Comparison of ENCODE assay signal across 8 mouse cellular contexts in genomic region chr11:50131801-50132201, GRCm38 (mm10). TPM values are rescaled to one million over a fixed set of nuclear protein-coding genes. Genes with fewer than 3 reads are reported as not detected.
DNase-seq lines count a peak whose midpoint lies in the region; ATAC-seq and TF ChIP-seq lines count a peak whose summit lies in the region.

No protein-coding gene starts in this region.

- peaks cover 26% of the 10 kb centered on the region for H3K4me1 ChIP-seq in heart, embryonic 15.5 days (replicated peaks)
- peaks cover 0 to 8% of the 10 kb centered on the region in 2 experiments; a peak in 1 of 4 replicates for H3K4me1 ChIP-seq in ES-E14 (ENCODE audit: control insufficient read depth in 2 of 2, insufficient read depth in 2 of 2, low read length in 2 of 2, poor library complexity in 1 of 2)
- 0 out of 2 replicates have a peak, but pooled peaks cover 4% of the 10 kb centered on the region for H3K4me1 ChIP-seq in embryonic fibroblast, embryonic 13.5 days (ENCODE audit: control insufficient read depth, insufficient read depth, low read length)
- no peaks in the 10 kb centered on the region for H3K4me1 ChIP-seq in limb, embryonic 11.5 days (ENCODE audit: control insufficient read depth, insufficient read depth, low read length)
- H3K4me1 ChIP-seq in neural tube, embryonic 15.5 days: peaks cover 27% of the 10 kb centered on the region

- TF ChIP-seq POLR2A in embryonic fibroblast, embryonic 13.5 days (IDR thresholded peaks at IDR 0.05; ENCODE audit: low read depth, low read length): no peak

- no peaks in the 10 kb centered on the region for H3K9me3 ChIP-seq in heart, embryonic 15.5 days (replicated peaks)
- no peaks in the 10 kb centered on the region for H3K9me3 ChIP-seq in ES-E14 (ENCODE audit: control insufficient read depth, insufficient read depth, low read depth, low read length)
- no peaks in the 10 kb centered on the region for H3K9me3 ChIP-seq in limb, embryonic 11.5 days (ENCODE audit: control insufficient read depth, low read length)
- H3K9me3 ChIP-seq in neural tube, embryonic 15.5 days (replicated peaks): no peaks in the 10 kb centered on the region

- in situ Hi-C loops in ES-E14 (cut with MboI; ENCODE audit: low sequenced_read_pairs in 2 of 2, unreplicated experiment in 2 of 2): loop anchor here in 1 of 2 experiments (5.0 kb wide), 1 partner anchor 144 kb away; no protein-coding TSS in a partner anchor

- DNase-seq in heart, postnatal 14 days: no peak
- DNase-seq in ES-E14 (ENCODE audit: low read depth, low spot score): peak; percentile 1
- no peak for DNase-seq in limb, embryonic 11.5 days (ENCODE audit: low spot score)
- no peak for DNase-seq in right cerebral cortex, adult 18-20 months
- no peak for DNase-seq in ovary, postnatal 10 days (ENCODE audit: low spot score)

- H3K9ac ChIP-seq in heart, embryonic 15.5 days: peak overlapping the region; percentile 99
- peak overlapping the region; percentile 90 for H3K9ac ChIP-seq in ES-E14 (ENCODE audit: insufficient read depth, low read depth, low read length, poor library complexity, severe bottlenecking)
- peak overlapping the region; percentile 98 for H3K9ac ChIP-seq in limb, embryonic 11.5 days (ENCODE audit: low read length)
- H3K9ac ChIP-seq in neural tube, embryonic 15.5 days (replicated peaks): peak overlapping the region; percentile 99

- intact Hi-C loops in heart, postnatal 14 days (cut with DNase I): loop anchor here (2.0 kb wide), 1 partner anchor 107 kb away; the partner anchor contains the start of gene Rnf130

- 12% methylated on average over 10 of the region's 10 CpGs for WGBS in heart, embryonic 15.5 days
- WGBS in limb, embryonic 11.5 days: 36% methylated on average over 10 of the region's 10 CpGs
- WGBS in neural tube, embryonic 15.5 days: 12% methylated on average over 10 of the region's 10 CpGs

- no peaks in the 10 kb centered on the region for H3K27me3 ChIP-seq in heart, embryonic 15.5 days
- H3K27me3 ChIP-seq in limb, embryonic 11.5 days (ENCODE audit: control insufficient read depth, insufficient read depth, low read length): no peaks in the 10 kb centered on the region
- no peaks in the 10 kb centered on the region for H3K27me3 ChIP-seq in neural tube, embryonic 15.5 days (replicated peaks)

- TF ChIP-seq CTCF in embryonic fibroblast, embryonic 13.5 days (IDR thresholded peaks at IDR 0.05; ENCODE audit: borderline replicate concordance, insufficient read depth, low read length): no peak

- H3K4me3 ChIP-seq in heart, embryonic 15.5 days: peak overlapping the region; percentile 91
- H3K4me3 ChIP-seq in ES-E14 (ENCODE audit: insufficient read depth in 1 of 2, low read depth in 1 of 2, low read length in 2 of 2, poor library complexity in 1 of 2, severe bottlenecking in 1 of 2): peak overlapping the region; percentile 74 to 84
- peak overlapping the region; percentile 76 for H3K4me3 ChIP-seq in embryonic fibroblast, embryonic 13.5 days (ENCODE audit: insufficient read depth, low read length)
- peak overlapping the region; percentile 74 for H3K4me3 ChIP-seq in limb, embryonic 11.5 days (ENCODE audit: low read depth, low read length)
- peak overlapping the region; percentile 90 for H3K4me3 ChIP-seq in neural tube, embryonic 15.5 days (replicated peaks)

- no peak for ATAC-seq in heart, embryonic 15.5 days (replicated peaks; ENCODE audit: insufficient number of reproducible peaks, insufficient read depth, low FRiP score, low read depth)
- ATAC-seq in limb, embryonic 11.5 days (ENCODE audit: insufficient number of reproducible peaks, low FRiP score, low TSS enrichment, low read depth): no peak
- peak; percentile 9 for ATAC-seq in neural tube, embryonic 15.5 days (ENCODE audit: low FRiP score)

- peak overlapping the region; percentile 95 for H3K4me2 ChIP-seq in heart, embryonic 15.5 days
- H3K4me2 ChIP-seq in limb, embryonic 11.5 days (ENCODE audit: low read depth, severe bottlenecking): peak overlapping the region; percentile 86
- peak overlapping the region; percentile 86 for H3K4me2 ChIP-seq in neural tube, embryonic 15.5 days

- H3K36me3 ChIP-seq in heart, embryonic 15.5 days: peaks cover 9% of the 10 kb centered on the region
- H3K36me3 ChIP-seq in ES-E14 (ENCODE audit: control insufficient read depth, insufficient read depth, low read length, poor library complexity, severe bottlenecking): peaks cover 2% of the 10 kb centered on the region; the same call in 1 of the 2 replicates
- peaks cover 4% of the 10 kb centered on the region for H3K36me3 ChIP-seq in limb, embryonic 11.5 days (ENCODE audit: control insufficient read depth, insufficient read depth, low read length)
- peaks cover 13% of the 10 kb centered on the region for H3K36me3 ChIP-seq in neural tube, embryonic 15.5 days

- H3K27ac ChIP-seq in heart, embryonic 15.5 days: peak overlapping the region; percentile 95
- H3K27ac ChIP-seq in ES-E14 (ENCODE audit: insufficient read depth, low read depth, low read length, poor library complexity, severe bottlenecking): no peak overlapping the region
- no peak overlapping the region for H3K27ac ChIP-seq in embryonic fibroblast, embryonic 13.5 days (ENCODE audit: insufficient read depth, low read length)
- no peak overlapping the region for H3K27ac ChIP-seq in limb, embryonic 11.5 days (replicated peaks; ENCODE audit: low read depth, low read length)
- H3K27ac ChIP-seq in neural tube, embryonic 15.5 days (replicated peaks): peak overlapping the region; percentile 91

TF ChIP-seq in ES-E14, 5 proteins besides CTCF, POLR2A, EP300 and RAD21:
- TF ChIP-seq HCFC1 (IDR thresholded peaks at IDR 0.05; ENCODE audit: borderline replicate concordance, insufficient read depth, low read length) (no peak), MAFK (IDR thresholded peaks at IDR 0.05; ENCODE audit: insufficient read depth, low read depth, low read length) (no peak), CHD2 (IDR thresholded peaks at IDR 0.05; ENCODE audit: low read depth, low read length) (no peak), ZNF384 (IDR thresholded peaks at IDR 0.05; ENCODE audit: low read depth, low read length) (no peak), ZC3H11A (IDR thresholded peaks at IDR 0.05; ENCODE audit: borderline replicate concordance, low read depth, low read length) (no peak)

RNA-seq across cellular contexts. Expression of gene Tbc1d9b, which starts 0.6 kb away (rescaled TPM):
- polyA plus RNA-seq in heart, embryonic 15.5 days (2015; fragmentation: Nextera tagmentation; extraction: Ambion mirVana): 25.6 and 33.8 TPM in 2 replicates
- total RNA-seq in heart, postnatal 14 days (2021): 10 to 100 TPM; 41.8 to 43.4 TPM
- total RNA-seq in ES-E14 (2012; rRNA removed): 18.0 and 19.3 TPM in 2 replicates
- polyA plus RNA-seq in embryonic fibroblast, embryonic 13.5 days (2011; ENCODE audit: insufficient read length, low read depth, missing spikeins): 72.3 and 76.8 TPM in 2 replicates
- polyA plus RNA-seq in limb, embryonic 11.5 days (2014; fragmentation: Nextera tagmentation; extraction: Ambion mirVana): 29.4 and 34.8 TPM in 2 replicates
- polyA plus RNA-seq in neural tube, embryonic 15.5 days (2015; fragmentation: Nextera tagmentation; extraction: Ambion mirVana): 35.9 and 41.3 TPM in 2 replicates

RNA-seq across cellular contexts. Expression of gene Mrnip, which starts 42.4 kb away (rescaled TPM):
- 7.9 and 12.2 TPM in 2 replicates for polyA plus RNA-seq in heart, embryonic 15.5 days (2015; fragmentation: Nextera tagmentation; extraction: Ambion mirVana)
- total RNA-seq in heart, postnatal 14 days (2021): 1 to 10 TPM; 3.4 to 4.3 TPM
- total RNA-seq in ES-E14 (2012; rRNA removed): 13.0 and 14.6 TPM in 2 replicates
- polyA plus RNA-seq in embryonic fibroblast, embryonic 13.5 days (2011; ENCODE audit: insufficient read length, low read depth, missing spikeins): 2.9 and 3.7 TPM in 2 replicates
- polyA plus RNA-seq in limb, embryonic 11.5 days (2014; fragmentation: Nextera tagmentation; extraction: Ambion mirVana): 29.8 and 30.9 TPM in 2 replicates
- polyA plus RNA-seq in neural tube, embryonic 15.5 days (2015; fragmentation: Nextera tagmentation; extraction: Ambion mirVana): 34.2 and 36.7 TPM in 2 replicates

Comparison
In these comparisons a context has a peak if more than half of its experiments do, and no peak if none do; other contexts are left out.
1. H3K27ac ChIP-seq: peak in heart, embryonic 15.5 days (single experiment) and neural tube, embryonic 15.5 days (single experiment); none in ES-E14 (single experiment), embryonic fibroblast, embryonic 13.5 days (single experiment) and limb, embryonic 11.5 days (single experiment).
2. Peak in every context shown above with its lines, with median percentiles within 50 percentile points of each other: H3K4me2 ChIP-seq, H3K4me3 ChIP-seq and H3K9ac ChIP-seq.